Mouse (Mus musculus) E14TG2a.4 (cell line): Measurements from ENCODE around the gene Rab5b.

ENCODE experiments used
- CTCF ChIP-seq: conservative IDR thresholded peaks from 2 replicates; pipeline ENCODE4 v1.5.1; 2014; ENCODE audit warnings: low read length
- NANOG ChIP-seq: IDR thresholded peaks from 2 replicates; pipeline ENCODE4 v1.6.1; 2014; ENCODE audit warnings: borderline replicate concordance, low read length, mixed read lengths

GRCm38 (mm10) chr10:128636561-128636960 is 59.5 kb downstream of the Rab5b start:
- TF ChIP-seq CTCF (no peak), NANOG (no peak)
